7 mouse cellular contexts compared by ENCODE assay signal in genomic region chr17:27716804-27717203, GRCm38 (mm10). TPM values are rescaled to one million over a fixed set of nuclear protein-coding genes. Genes with fewer than 3 reads are reported as not detected.
DNase-seq lines count a peak whose midpoint lies in the region; ATAC-seq lines count a peak whose summit lies in the region.

No protein-coding gene starts in this region.

- WGBS in intestine, embryonic 15.5 days = 4% methylated on average over 16 of the region's 16 CpGs
- WGBS in liver, embryonic 16.5 days (ENCODE audit: insufficient replicate concordance) = 8% methylated on average over 16 of the region's 16 CpGs

- DNase-seq in WW6 (ENCODE audit: low read depth, low spot score) = peak; percentile 70
- peak; percentile 70 for DNase-seq in embryo, embryonic 11 days
- peak; percentile 75 for DNase-seq in retina, postnatal 1 day
- no peak for DNase-seq in frontal cortex, adult 2 months (ENCODE audit: extremely low spot score in 1 of 2, low spot score in 1 of 2)
- DNase-seq in left cerebral cortex, postnatal 36 days (ENCODE audit: low spot score in 2 of 2) = no peak

- H3K4me2 ChIP-seq in intestine, embryonic 15.5 days (replicated peaks) = peak overlapping the region; percentile 62
- H3K4me2 ChIP-seq in liver, embryonic 16.5 days (ENCODE audit: low read depth, low read length) = peak overlapping the region; percentile 39

- intact Hi-C loops in left cerebral cortex, postnatal 36 days (cut with DNase I) = no loop called here

- H3K27me3 ChIP-seq in intestine, embryonic 15.5 days (replicated peaks) = no peaks in the 10 kb centered on the region
- H3K27me3 ChIP-seq in liver, embryonic 16.5 days (ENCODE audit: control insufficient read depth, insufficient read depth, low read depth, low read length) = peaks cover 6% of the 10 kb centered on the region; the same call in 1 of the 2 replicates

- H3K27ac ChIP-seq in intestine, embryonic 15.5 days = no peak overlapping the region
- no peak overlapping the region for H3K27ac ChIP-seq in liver, embryonic 16.5 days (ENCODE audit: low read length)

- peak overlapping the region; percentile 17 for H3K4me3 ChIP-seq in intestine, embryonic 15.5 days (replicated peaks)
- H3K4me3 ChIP-seq in liver, embryonic 16.5 days (ENCODE audit: low read depth, low read length) = no peak overlapping the region

- peaks cover 25% of the 10 kb centered on the region for H3K4me1 ChIP-seq in intestine, embryonic 15.5 days (replicated peaks)
- H3K4me1 ChIP-seq in liver, embryonic 16.5 days (ENCODE audit: control insufficient read depth, low read depth, low read length) = no peaks in the 10 kb centered on the region

- no peaks in the 10 kb centered on the region for H3K9me3 ChIP-seq in intestine, embryonic 15.5 days
- no peaks in the 10 kb centered on the region for H3K9me3 ChIP-seq in liver, embryonic 16.5 days (replicated peaks; ENCODE audit: control insufficient read depth, low read length)

- peak; percentile 86 for ATAC-seq in intestine, embryonic 15.5 days
- 0 out of 2 replicates have a peak, but pooled peaks have one; percentile 35 for ATAC-seq in liver, embryonic 16.5 days (ENCODE audit: low read depth)

- H3K36me3 ChIP-seq in intestine, embryonic 15.5 days = no peaks in the 10 kb centered on the region
- H3K36me3 ChIP-seq in liver, embryonic 16.5 days (ENCODE audit: control insufficient read depth, insufficient read depth) = no peaks in the 10 kb centered on the region

- H3K9ac ChIP-seq in intestine, embryonic 15.5 days = no peak overlapping the region
- no peak overlapping the region for H3K9ac ChIP-seq in liver, embryonic 16.5 days (ENCODE audit: low read depth, low read length)

RNA-seq across cellular contexts. Expression of gene Spdef, which starts 12.0 kb away (rescaled TPM):
- 14.1 and 17.1 TPM in 2 replicates for polyA plus RNA-seq in intestine, embryonic 15.5 days (2015; fragmentation: Nextera tagmentation; extraction: Ambion mirVana)
- polyA plus RNA-seq in liver, embryonic 16.5 days (2015; fragmentation: Nextera tagmentation; extraction: Ambion mirVana) = 0.12 TPM in 1 of 2 replicates, not detected in the other
- 0.80 and 0.95 TPM in 2 replicates for polyA plus RNA-seq in frontal cortex, adult 2 months (2012; rRNA removed)
- under 1 TPM; 0.48 to 0.49 TPM for total RNA-seq in left cerebral cortex, postnatal 36 days (2021)

Comparison
In these comparisons a context has a peak if more than half of its experiments do, and no peak if none do; other contexts are left out.
1. DNase-seq: peak in WW6 (single experiment), embryo, embryonic 11 days (single experiment) and retina, postnatal 1 day (single experiment); none in frontal cortex, adult 2 months (0 of 2) and left cerebral cortex, postnatal 36 days (0 of 2).